Mouse (Mus musculus): ENCODE results near the gene Cped1. TPM values are rescaled to one million over a fixed set of nuclear protein-coding genes. Genes with fewer than 3 reads are reported as not detected.

Cped1 gene
- polyA plus RNA-seq, 1 experiment from 2014 or later, result 3.0 TPM

DNA sequence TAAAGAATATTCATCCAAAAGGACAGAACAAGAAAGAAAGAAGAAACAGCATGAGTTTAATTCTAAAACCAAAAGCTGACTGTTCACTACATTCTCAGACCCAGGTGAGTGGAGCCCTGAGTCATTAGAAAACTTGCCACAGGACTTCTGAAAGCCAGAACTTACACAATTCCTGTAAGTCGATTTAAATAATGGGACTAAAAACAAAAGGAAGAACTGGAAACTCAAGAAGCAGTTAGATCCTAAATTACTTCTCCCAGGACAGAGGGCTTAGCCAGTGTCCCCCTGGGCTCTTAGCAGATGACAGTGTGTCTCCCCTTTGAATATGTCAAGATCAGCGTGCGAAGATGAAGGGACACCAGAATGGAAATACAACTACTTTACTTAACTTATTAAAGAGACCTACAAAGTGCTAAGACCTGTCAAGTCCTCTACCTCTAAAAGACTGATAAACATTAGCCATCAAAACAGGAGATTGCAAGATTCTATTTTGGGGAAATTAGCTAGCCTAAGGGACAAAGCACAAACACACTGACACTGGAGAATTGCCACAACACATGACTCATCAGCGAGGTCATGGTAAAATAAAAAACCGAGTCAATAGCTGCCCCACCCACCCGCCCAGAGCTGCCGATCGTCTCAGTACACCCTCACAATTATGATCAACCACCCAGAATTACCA is 284.3 kb downstream of the Cped1 start:
- no peak for ATAC-seq
- no peak overlapping the region for H3K9ac ChIP-seq
- no peaks in the 10 kb centered on the region for H3K36me3 ChIP-seq (ENCODE audit: poor library complexity, severe bottlenecking)
- no peaks in the 10 kb centered on the region for H3K4me1 ChIP-seq
- 67% methylated on average over 8 of the region's 8 CpGs for WGBS
- H3K4me3 ChIP-seq, result no peak overlapping the region
- no peaks in the 10 kb centered on the region for H3K27me3 ChIP-seq
- no peaks in the 10 kb centered on the region for H3K9me3 ChIP-seq (replicated peaks)
- no peak overlapping the region for H3K27ac ChIP-seq
- H3K4me2 ChIP-seq, result no peak overlapping the region

DNA sequence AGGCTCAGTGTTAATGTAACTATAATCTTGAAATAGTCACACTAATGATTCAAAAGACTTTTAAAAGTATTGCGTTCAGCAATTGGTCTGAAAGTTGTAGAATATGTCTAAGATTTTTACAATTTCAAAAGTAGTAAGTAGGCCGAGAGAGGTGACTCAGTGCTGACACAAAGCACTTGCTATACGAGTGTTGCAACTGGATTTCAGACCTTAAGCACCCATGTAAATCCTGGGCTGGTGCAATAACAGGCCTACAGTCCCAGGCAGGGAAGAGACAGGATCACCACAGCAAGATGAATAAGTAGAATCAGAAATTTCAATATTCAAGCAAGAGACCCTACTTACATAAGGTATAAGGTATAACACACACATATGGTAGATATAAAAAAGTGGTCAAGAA is 292.2 kb downstream of the Cped1 start:
- WGBS, result 94% methylated on average over 3 of the region's 3 CpGs
- no peak overlapping the region for H3K27ac ChIP-seq

DNA sequence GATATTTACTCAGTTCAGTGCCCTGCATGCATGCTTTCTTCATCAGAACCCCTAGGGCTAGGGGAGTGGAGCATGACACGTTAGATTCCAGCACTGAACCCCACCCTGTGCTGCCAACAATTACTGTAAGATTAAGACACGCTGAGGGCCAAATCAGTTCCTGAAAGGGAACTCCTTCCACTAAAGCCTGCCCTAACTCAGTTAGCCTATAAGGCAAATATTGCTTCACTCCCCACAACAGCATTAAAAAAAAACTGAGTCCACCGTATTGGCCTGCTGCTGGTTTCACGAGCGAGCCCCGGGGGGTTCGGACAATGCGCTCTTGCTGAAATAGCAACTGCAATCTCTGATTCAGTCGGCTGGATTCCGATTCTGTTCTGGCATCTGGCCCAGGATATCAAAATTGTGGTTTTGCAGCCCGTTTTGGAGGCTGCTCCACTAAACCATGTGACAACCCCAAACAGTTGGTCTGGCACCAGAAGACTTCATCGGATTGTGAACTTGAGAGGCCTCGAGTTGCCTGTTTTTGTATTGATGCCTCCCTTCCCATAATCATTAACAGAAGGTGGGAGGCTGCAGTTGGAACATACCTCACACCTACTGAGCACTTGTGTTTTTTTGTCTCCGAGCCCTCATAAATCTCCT is 294.6 kb downstream of the Cped1 start:
- ATAC-seq, result 0 out of 2 replicates have a peak, but pooled peaks have one; percentile 27
- no peak overlapping the region for H3K4me3 ChIP-seq
- 63% methylated on average over 14 of the region's 14 CpGs for WGBS
- 0 out of 2 replicates have a peak, but pooled peaks cover 4% of the 10 kb centered on the region for H3K4me1 ChIP-seq
- H3K9ac ChIP-seq, result no peak overlapping the region
- no peak overlapping the region for H3K4me2 ChIP-seq
- H3K9me3 ChIP-seq (replicated peaks), result no peaks in the 10 kb centered on the region
- no peaks in the 10 kb centered on the region for H3K27me3 ChIP-seq
- no peaks in the 10 kb centered on the region for H3K36me3 ChIP-seq (ENCODE audit: poor library complexity, severe bottlenecking)
- no peak overlapping the region for H3K27ac ChIP-seq

More for the DNA sequence above, 292.2 kb downstream of the Cped1 start:
- no peak overlapping the region for H3K4me2 ChIP-seq
- no peaks in the 10 kb centered on the region for H3K9me3 ChIP-seq (replicated peaks)
- no peak for ATAC-seq
- H3K9ac ChIP-seq, result no peak overlapping the region
- no peak overlapping the region for H3K4me3 ChIP-seq
- no peaks in the 10 kb centered on the region for H3K36me3 ChIP-seq (ENCODE audit: poor library complexity, severe bottlenecking)
- no peaks in the 10 kb centered on the region for H3K27me3 ChIP-seq
- 0 out of 2 replicates have a peak, but pooled peaks cover 4% of the 10 kb centered on the region for H3K4me1 ChIP-seq

DNA sequence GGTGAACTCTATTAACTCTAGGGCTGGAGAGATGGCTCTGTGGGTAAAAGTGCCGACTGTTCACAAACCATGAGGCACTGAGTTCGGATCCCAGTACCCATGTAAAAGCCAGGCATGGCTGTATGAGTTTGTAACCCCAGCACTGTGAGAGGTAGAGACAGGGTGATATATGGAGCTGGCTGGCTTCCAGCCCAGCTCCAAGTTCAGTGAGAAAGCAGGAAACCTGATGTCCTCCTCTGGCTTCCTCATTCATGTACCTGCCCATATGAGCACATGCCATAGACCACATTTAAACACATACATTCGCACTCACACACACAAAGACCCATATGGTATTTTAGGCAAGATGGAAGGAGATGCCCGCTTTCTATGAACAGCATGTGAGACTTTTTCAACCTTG is 296.7 kb downstream of the Cped1 start:
- Histone ChIP-seq H3K27me3 (peaks cover 10% of the 10 kb centered on the region; the same call in 1 of the 2 replicates), H3K9ac (no peak overlapping the region), H3K27ac (no peak overlapping the region), H3K9me3 (replicated peaks) (no peaks in the 10 kb centered on the region), H3K36me3 (ENCODE audit: poor library complexity, severe bottlenecking) (no peaks in the 10 kb centered on the region), H3K4me2 (no peak overlapping the region), H3K4me3 (no peak overlapping the region), H3K4me1 (0 out of 2 replicates have a peak, but pooled peaks cover 4% of the 10 kb centered on the region)
- no peak for ATAC-seq
- WGBS, result 88% methylated on average over 4 of the region's 4 CpGs

DNA sequence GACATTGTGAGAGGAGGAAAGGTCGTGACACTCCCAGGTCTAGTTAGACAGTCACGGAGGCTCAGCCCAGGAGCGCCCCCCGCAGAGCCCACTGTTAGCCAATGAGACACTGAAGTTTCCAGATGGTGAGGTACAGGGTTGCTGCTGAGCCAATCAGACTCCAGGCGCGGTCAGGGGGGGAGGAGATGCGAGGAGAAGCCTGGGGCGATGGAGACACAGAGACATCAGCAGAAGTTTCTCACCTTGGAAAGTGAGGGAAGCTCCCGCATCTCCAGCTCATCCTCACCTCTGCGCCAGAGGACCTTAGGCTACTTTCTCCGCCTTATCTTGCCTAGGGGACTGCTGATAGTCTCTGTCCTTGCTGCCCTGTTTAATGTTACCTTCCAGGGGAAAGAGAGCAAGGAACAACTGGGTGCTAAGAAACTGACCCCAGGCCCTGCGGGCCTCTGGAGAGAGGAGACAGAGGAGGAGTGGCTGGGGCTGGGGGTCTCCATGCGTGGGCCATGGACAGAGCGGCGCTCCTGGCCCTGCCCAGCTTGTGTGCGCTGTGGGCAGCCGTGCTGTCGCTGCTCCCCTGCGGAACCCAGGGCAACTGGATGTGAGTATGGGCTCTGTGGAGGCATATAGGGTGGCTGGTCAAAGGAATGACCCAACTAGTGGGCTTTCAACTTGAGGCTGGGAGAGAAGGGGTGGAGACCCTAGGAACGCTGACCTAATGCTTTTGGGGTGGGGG is 302.5 kb downstream of the Cped1 start, which contains the start of gene Wnt16:
TSS of gene Wnt16 (plus strand) at position 224 of the 733 bp plus-strand sequence.
- Histone ChIP-seq H3K27me3 (peaks cover 52% of the 10 kb centered on the region), H3K36me3 (ENCODE audit: poor library complexity, severe bottlenecking) (no peaks in the 10 kb centered on the region), H3K4me3 (peak within 1 kb of the TSS; percentile 46), H3K4me1 (peaks cover 21% of the 10 kb centered on the region), H3K9ac (no peak within 1 kb of the TSS; the same call in 1 of the 2 replicates), H3K27ac (no peak within 1 kb of the TSS), H3K4me2 (peak within 1 kb of the TSS; percentile 92), H3K9me3 (replicated peaks) (no peaks in the 10 kb centered on the region)
- ATAC-seq, result peak; percentile 67
- WGBS, result 1% methylated on average over 20 of the region's 20 CpGs

DNA sequence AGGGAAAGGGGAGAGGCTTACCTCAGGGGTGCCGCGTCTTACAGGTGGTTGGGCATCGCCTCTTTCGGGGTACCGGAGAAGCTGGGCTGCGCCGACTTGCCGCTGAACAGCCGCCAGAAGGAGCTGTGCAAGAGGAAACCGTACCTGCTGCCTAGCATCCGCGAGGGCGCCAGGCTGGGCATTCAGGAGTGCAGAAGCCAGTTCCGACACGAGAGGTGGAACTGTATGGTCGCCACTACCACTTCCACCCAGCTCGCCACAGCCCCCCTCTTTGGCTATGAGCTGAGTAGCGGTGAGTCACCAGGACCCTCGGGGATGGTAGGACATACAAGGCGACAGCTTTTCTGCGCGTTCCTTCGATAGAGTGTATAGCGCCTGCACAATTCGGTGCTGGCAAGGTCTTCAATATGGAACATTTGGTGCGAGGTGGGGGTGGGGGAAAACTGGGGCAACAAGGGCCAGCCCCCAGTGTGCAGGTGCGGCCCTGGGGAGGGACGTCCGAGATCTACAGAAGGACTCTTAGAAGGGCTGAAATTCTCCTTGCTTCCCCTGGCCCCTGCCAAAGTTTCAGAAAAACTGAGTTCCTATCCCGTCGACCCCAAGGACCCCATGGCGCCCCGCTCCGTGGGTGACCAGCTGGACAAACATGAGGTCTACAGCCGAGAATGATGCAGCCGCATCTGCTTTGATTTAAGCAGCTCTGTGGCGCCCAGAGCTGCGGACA is 303.2 kb downstream of the Cped1 start:
- Histone ChIP-seq H3K9ac (no peak overlapping the region; the same call in 1 of the 2 replicates), H3K27me3 (peaks cover 57% of the 10 kb centered on the region), H3K4me2 (peak overlapping the region; percentile 92), H3K27ac (no peak overlapping the region), H3K4me1 (peaks cover 21% of the 10 kb centered on the region), H3K36me3 (ENCODE audit: poor library complexity, severe bottlenecking) (no peaks in the 10 kb centered on the region), H3K4me3 (peak overlapping the region; percentile 46), H3K9me3 (replicated peaks) (no peaks in the 10 kb centered on the region)
- ATAC-seq, result peak; percentile 80
- under 1% methylated on average over 38 of the region's 38 CpGs for WGBS

DNA sequence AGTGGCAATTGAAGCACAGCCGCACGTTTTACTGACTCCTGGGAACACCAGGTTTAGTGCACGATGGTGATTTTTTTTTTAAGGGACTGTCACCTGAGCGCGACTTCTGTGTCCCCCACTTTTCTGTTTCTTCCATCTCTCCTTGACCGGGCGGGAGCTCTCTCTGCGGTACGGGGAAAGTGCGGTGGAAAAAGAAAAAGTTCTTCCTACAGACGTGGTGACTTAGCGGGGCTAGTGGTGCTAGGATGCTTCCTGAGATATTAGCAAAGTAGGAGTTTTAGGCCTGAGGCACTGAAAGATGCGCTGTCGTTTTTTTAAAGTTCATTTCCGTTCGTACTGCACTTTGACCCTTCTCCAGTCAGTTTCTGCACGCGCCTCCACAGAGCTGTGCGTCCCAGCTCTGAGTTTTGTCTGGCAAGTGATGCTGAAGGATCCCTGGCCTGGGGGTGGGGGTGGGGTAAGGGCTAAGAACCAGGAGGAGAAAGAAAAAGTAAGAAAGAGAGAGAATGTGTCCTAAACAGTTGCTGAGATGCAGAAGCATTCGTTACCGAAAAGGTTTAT is 303.8 kb downstream of the Cped1 start:
- peak overlapping the region; percentile 92 for H3K4me2 ChIP-seq
- H3K36me3 ChIP-seq (ENCODE audit: poor library complexity, severe bottlenecking), result no peaks in the 10 kb centered on the region
- no peaks in the 10 kb centered on the region for H3K9me3 ChIP-seq (replicated peaks)
- H3K4me3 ChIP-seq, result peak overlapping the region; percentile 46
- no peak for ATAC-seq
- H3K27ac ChIP-seq, result no peak overlapping the region
- no peak overlapping the region for H3K9ac ChIP-seq
- 2% methylated on average over 21 of the region's 21 CpGs for WGBS
- peaks cover 21% of the 10 kb centered on the region for H3K4me1 ChIP-seq
- H3K27me3 ChIP-seq, result peaks cover 59% of the 10 kb centered on the region

DNA sequence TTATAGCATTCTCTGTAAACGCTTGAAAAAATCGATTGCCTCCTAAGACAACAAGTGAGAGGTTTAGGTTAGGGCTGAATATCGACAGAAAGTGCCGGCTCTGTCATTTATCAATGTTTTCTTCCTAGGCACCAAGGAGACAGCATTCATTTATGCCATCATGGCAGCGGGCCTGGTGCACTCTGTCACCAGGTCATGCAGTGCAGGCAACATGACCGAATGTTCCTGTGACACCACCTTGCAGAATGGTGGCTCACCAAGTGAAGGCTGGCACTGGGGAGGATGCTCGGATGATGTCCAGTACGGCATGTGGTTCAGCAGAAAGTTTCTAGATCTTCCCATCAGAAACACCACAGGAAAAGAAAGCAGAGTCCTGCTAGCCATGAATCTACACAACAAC is 305.1 kb downstream of the Cped1 start:
- Histone ChIP-seq H3K36me3 (ENCODE audit: poor library complexity, severe bottlenecking) (no peaks in the 10 kb centered on the region), H3K9ac (no peak overlapping the region), H3K27ac (no peak overlapping the region), H3K4me1 (peaks cover 21% of the 10 kb centered on the region), H3K4me2 (no peak overlapping the region), H3K9me3 (replicated peaks) (no peaks in the 10 kb centered on the region), H3K27me3 (peaks cover 60% of the 10 kb centered on the region), H3K4me3 (no peak overlapping the region)
- ATAC-seq, result no peak
- WGBS, result 83% methylated on average over 8 of the region's 8 CpGs

DNA sequence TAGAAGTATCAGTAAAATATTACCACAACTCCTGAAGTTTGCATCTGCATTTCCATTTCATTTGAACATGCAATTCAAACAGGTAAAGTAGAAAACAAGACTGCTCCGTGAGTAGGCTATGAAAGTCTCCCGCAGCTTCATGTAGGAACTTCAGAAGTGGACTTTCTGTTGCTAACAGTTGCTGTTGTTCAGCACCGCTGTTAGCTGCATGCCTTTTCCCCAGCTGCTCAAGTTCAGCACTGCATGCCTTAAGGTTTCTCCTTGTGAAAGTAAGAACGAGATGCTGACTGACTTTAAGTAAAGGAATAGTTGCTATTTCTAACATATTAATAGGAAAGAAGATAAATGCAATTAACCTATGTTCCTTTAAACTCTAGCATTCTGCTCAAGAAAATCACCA is 306.3 kb downstream of the Cped1 start:
- H3K4me2 ChIP-seq, result no peak overlapping the region
- peaks cover 53% of the 10 kb centered on the region for H3K27me3 ChIP-seq
- no peak for ATAC-seq
- H3K27ac ChIP-seq, result no peak overlapping the region
- no peaks in the 10 kb centered on the region for H3K36me3 ChIP-seq (ENCODE audit: poor library complexity, severe bottlenecking)
- H3K9ac ChIP-seq, result no peak overlapping the region
- H3K4me3 ChIP-seq, result no peak overlapping the region
- H3K4me1 ChIP-seq, result peaks cover 21% of the 10 kb centered on the region
- H3K9me3 ChIP-seq (replicated peaks), result no peaks in the 10 kb centered on the region
- 55% methylated on average over 4 of the region's 4 CpGs for WGBS

DNA sequence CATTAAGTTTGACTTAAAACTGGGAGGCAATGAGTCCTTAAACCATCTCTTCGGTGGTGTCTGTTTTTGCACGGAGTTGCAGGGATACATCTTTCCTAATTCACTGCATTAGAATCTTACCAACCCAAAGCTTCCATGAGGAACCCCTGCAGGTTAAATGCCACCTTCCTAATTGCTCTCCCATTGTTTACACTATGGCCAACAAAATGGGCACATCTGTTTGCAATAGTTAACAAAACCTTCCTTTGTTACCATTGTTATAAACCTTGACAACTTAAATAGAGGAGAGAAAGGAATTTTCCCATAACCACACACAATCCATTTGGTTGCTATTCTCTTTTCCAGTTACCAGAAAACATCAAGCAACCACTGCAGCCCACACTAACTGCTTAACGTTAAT is 308.2 kb downstream of the Cped1 start:
- peaks cover 9% of the 10 kb centered on the region for H3K4me1 ChIP-seq
- H3K36me3 ChIP-seq (ENCODE audit: poor library complexity, severe bottlenecking), result no peaks in the 10 kb centered on the region
- H3K4me2 ChIP-seq, result no peak overlapping the region
- WGBS, result 11% methylated on average over 3 of the region's 3 CpGs
- peaks cover 35% of the 10 kb centered on the region for H3K27me3 ChIP-seq
- no peak overlapping the region for H3K9ac ChIP-seq
- H3K9me3 ChIP-seq (replicated peaks), result no peaks in the 10 kb centered on the region
- no peak overlapping the region for H3K4me3 ChIP-seq
- no peak for ATAC-seq
- no peak overlapping the region for H3K27ac ChIP-seq

DNA sequence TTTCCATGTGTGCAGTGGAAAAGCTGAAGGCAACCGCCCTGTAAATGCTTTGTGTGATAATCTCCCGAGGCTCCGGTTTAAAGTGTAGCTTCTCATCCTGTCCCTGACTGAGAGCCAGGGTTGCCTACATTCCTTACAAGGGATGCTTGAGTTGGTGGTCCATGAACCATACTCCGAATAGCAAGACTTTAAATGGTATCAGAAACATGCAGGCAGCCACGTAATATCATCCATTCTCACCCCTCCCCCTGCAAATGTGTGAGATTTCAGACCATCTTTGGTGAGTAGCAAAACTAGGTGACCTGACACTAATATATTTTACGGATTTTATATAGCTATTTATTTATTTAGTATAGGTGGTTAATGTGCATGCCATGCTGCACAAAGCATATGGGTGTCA is 311.3 kb downstream of the Cped1 start:
- Histone ChIP-seq H3K9ac (no peak overlapping the region), H3K27me3 (peaks cover 11% of the 10 kb centered on the region; the same call in 1 of the 2 replicates), H3K4me1 (no peaks in the 10 kb centered on the region), H3K9me3 (replicated peaks) (no peaks in the 10 kb centered on the region), H3K36me3 (ENCODE audit: poor library complexity, severe bottlenecking) (no peaks in the 10 kb centered on the region), H3K27ac (no peak overlapping the region), H3K4me3 (no peak overlapping the region), H3K4me2 (no peak overlapping the region)
- WGBS, result 80% methylated on average over 6 of the region's 6 CpGs
- no peak for ATAC-seq
